Mouse (Mus musculus) lung, postnatal 4 days (tissue): ENCODE data around the gene Arf3.

Experiments
- DNase-seq, 2 experiments: peaks; one replicate each; pipeline ENCODE4 v3.0.0; 2021

The Arf3 gene

DNA sequence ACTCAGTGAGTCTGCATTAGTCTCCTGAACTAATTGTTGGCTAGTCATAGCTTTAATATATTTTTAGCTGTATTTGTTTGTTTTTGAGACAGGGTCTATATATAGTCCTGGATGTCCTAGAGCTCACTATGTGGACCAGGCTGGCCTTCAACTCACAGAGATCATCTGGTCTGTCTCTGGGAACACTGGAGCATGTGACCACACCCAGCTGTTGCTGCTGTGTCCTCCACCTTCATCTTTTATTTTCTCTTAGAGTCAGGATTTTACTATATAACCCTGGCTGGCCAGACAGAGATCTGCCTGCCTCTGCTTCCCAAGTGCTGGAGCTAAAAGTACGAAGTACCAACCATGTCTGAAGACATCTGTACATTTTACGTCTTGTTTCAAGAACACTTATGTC is 13.9 kb downstream of the Arf3 start:
- no peak for DNase-seq

DNA sequence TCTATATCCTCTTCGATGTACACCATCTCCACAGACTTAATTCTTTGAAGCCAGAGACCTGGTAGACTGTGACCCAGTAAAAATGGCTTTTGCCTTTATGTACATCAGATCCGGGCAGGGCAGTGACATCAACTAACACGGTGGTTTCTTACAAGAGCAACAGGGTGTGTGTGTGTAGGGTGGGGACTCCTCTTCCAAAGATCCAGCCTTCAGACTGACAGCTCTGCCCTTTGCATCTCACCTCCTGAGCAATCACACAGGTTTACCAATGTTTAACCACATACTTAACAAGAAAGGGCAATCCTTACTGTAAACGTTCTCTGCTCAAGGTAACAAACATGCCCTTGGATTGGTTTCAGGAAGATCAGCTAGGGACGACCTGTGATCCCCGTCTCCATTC is 15.7 kb downstream of the Arf3 start:
- no peak for DNase-seq

DNA sequence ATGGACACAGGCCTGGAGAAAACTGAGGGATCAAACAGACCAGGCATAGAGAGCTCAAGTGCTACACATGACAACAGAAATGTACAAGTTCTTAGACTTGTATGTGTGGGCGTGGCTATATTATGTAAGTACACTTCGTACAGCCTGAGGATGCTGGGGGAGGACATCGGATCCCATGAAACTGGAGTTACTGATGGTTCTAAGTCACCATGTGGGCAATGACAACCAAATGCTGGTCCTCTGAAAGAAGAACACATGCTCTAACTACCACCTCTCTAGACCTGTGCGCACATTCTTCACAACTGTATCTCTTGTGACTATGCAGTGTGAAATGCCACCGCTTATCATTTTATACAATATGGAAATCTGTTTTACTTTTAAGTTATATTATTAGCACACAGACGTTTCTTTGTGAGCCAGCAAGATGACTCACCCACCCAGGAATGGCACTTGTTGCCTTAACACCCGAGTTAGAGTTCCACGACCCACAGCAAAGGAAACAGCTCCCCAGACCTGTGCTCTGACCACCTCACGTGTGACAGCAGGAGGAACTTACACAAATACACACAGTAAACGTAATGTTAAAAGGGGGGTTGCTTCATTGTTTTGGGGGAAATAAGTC is 16.6 kb downstream of the Arf3 start:
- no peak for DNase-seq

DNA sequence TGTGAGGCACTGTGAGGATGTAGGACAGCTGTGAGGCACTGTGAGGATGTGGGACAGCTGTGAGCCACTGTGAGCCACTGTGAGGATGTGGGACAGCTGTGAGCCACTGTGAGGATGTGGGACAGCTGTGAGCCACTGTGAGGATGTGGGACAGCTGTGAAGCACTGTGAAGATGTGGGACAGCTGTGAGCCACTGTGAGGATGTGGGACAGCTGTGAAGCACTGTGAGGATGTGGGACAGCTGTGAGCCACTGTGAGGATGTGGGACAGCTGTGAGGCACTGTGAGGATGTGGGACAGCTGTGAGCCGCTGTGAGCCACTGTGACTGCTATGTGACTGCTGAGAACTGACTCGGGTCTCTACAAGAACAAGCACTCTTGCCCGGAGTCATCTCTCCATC is 19.2 kb downstream of the Arf3 start:
- DNase-seq, result peak; percentile 17 to 76

DNA sequence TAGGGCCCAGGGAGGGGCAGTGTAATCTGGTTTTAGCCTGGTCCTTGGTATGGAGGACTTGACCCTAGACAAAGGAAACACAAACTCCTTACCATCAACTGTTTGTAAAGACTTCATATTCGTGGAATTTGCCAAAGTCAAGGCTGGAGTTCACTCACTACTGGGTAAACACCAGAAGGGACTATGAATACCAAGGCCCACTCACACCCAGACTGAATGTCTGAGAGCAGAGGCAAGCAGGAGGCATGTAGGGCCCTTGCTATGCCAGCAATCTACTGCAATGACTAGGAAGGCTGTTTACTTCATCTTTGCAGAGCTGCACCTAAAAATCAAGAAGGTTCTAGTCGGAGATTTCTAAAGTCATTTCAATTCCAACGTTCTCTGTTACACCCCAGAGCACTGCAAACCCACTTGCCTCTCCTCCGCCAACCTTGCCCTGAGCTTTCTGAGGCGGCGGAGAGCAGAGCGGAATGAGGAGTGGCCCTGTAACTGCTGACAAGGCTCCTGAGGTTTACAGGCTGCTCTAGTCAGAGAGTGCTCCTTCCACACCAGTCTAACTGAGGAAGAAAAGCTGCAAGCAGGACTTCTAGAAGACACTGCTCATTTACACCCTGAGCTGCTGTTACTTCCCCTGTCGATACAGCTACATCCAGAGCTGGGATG is 20.1 kb downstream of the Arf3 start:
- DNase-seq, result peak in 1 of 2 experiments; percentile 58

DNA sequence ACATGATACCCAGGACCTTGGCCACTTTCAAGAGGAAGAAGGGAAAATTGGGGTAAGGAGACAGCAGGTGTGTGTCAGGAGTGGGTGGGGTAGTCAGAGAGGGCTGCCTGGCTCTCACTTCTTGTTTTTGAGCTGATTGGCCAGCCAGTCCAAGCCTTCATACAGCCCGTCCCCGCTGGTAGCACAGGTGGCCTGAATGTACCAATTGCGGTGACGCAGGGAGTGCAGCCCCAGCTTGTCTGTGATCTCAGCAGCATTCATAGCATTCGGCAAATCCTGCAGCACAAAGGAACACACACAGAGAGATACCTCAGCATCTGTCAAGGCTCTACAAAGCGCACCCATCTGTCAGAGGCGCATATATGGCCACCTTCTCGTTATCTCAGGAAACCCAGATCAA is 22.8 kb downstream of the Arf3 start:
- DNase-seq, result peak in 1 of 2 experiments; percentile 20

DNA sequence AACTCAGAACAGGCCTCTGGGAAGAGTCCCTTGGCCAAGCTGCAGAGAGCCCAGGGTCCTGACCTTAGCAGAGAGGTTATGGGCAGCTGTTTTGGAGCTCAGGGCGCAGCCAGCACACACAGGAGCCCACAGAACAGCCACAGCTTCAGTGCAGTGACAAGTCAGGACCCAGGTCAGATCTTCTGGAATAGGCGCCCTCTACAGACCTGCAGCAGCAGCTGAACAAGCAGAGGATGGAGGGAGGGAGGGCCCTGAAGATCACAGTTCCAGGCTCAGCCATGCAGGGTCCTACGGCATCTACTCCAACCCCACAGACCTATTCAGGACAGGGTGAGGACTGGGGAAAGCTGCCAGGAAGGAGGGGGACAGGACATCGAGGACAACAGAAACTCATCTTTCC is 24.2 kb downstream of the Arf3 start:
- DNase-seq, result no peak

DNA sequence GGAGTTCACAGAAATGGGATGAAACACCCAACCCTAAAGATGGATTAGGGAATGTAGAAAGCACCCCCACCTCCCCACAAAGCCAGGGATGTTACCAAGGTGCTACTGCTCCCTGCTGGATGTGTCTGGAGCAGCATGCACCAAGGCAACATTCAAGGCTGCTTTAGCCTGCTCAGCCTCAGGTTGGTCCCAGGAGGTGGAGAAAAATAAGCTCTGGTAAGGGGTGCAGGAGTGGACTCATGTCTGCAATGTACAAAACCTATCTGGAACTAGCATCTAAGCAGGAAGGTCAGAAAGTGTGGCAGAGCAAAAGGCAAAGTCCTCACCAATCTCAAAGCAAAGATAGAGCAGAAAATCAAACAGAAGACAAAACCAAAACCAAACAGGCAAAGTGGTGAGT is 25.1 kb downstream of the Arf3 start:
- DNase-seq, result peak; percentile 55 to 63

DNA sequence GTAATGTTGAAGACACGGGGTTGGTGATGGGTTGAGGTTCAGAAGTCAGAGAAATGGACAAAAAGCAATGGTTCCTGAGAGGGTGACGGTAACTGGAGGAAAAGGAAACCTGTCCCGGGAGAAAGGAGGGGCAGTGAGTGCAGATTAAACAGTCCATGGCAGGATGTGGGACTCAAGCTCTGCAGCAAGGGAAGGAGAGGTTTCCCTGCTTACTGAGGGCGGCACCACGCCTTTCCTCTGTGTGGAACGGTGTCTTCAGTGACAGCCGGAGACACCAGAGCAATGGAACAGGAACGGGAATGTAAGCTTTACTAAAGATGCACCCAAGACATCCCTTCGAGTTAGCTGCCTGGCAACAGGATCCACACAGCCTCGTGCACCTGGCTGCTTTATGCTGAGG is 26.5 kb downstream of the Arf3 start:
- peak in 1 of 2 experiments; percentile 60 for DNase-seq

DNA sequence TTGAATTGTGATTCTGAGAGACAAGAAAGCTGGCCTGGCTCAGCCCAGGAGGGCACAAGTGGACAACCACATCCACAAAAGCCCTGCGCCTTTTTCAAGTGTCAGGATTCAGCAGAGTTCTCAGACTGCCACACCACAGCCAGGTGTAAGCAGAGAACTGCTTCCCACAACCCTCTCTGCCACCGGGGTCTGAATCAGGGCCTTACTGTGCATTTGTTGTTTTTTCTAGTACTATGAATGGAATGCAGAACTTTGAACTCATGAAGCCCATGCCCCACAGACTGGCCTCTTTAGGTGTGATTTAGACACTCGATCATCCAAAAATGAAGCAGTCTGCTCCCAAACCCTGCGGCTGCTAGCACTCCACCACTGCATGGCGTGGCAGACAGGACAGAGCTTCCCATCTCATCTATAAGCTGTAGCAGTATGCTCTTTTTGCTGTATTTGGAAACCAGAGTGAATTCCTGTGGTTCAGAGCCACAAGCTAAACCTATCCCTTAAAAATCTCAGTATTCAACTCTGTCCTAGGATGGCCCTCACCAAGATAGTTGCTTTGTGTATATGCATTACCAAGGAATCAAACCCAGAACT is 28.9 kb downstream of the Arf3 start:
- DNase-seq, result no peak

DNA sequence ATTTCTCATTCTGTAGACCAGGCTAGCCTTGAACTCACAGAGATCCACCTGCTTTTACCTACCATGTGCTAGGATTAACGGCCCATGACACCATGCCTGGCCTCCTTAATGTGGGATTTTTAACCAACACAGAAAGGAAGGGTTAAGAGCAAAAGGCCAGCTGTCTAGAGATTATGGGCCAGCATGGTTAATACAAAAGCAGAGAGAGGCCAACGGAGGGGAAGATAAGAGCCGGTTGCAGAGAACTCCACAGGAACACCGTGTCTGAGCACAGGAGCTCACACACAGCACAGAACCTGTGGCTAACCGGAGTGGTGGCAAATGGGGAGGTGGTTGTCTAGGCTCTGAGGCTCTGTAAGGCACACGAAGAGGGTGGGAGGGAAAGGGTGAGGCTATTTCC is 29.6 kb downstream of the Arf3 start:
- DNase-seq, result no peak

DNA sequence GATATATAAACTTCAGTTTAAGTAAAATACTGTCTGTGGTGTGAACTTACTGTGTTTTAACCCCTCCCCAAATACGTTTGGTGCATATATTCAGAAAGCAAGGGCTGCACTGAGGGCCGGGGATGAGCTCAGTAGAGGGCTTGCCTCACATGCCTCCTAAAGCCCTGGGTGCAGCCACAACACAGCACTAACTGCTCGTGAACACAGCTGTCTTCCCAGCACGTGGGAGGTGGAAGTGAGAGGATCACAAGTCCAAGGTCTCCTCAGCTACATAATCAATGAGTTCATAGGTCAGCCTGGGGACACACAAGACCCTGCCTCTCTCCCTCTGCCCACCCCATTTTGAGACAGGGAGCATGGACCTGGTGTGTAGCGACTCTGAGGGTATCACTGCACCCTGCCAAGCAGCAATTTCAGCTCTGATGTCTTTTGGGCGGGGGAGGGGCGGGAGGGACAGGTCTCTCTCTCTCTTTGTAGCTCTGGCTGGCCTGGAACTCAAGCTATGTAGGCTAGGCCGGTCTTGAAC is 30.9 kb downstream of the Arf3 start:
- no peak for DNase-seq

DNA sequence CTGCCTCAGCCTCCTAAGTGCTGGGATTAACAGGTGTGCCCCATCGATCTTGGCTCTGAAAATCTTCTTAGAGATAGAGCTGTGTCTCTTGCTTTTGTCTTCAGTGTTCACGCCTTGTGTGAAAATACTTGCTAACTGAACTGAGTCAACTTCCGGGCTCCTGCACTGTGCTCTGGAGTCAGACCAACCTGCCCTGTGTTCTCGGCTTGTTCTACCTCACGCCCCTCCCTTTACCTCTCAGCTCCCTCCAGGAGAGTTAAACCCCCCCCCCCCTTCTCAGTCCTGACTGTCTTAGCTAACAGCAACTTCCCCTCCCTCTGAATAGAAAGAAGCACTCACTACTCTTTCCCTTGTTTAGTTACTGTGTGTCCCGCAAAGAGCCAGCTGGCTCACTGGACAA is 32.2 kb downstream of the Arf3 start:
- DNase-seq, result no peak

DNA sequence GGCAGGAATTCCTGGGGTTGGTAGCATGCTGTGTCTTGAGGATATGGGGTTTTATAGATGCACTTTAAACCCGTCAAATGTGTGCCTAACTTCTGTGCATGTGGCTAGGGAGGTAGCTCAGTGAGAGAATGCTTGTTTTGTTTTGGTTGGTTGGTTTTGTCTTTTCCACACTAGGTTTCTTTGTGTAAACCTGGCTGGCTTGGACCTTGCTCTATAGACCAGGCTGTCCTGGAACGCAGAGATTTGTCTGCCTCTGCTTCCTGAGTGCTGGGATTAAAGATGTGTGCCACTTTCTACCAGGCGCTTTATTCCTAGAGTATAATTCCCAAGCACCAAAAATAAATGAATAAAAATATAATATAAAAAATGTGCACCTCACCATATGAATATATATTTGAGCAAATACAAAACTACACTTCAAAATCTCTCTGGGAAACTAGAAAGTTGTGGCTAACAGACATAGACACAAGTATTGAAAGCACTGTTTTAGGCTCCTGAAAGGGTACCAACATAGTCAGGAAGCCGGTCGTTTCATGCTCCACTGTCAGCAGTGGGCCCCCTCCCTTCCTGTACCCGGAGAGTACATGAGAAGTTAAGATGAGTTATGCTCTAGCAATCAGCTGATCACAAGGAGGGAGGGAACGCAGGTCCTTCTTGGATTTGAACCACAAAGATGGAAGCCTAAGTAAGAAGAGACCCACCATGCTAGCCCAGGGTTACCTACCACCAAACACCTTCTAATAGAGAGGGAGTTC is 33.0 kb downstream of the Arf3 start:
- DNase-seq, result no peak

DNA sequence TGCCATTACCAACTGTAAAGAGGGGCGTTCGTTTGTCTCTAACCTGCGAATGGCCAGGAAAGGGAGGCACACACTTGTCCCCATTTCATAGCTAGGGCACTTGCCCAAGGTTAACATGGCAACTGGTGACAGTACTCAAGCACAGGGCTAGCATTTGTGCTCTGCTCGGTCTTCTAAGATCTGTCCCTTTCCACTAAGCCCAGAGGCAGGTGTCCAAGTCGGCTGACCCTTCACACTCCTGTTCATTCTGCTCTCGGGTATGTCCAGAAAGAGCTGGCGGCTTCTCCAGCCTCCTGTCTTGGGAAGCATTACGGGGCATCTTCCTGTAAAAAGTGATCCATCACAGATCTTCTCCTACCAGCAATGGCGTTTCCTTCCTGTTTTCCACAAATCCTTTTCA is 34.6 kb downstream of the Arf3 start:
- no peak for DNase-seq

DNA sequence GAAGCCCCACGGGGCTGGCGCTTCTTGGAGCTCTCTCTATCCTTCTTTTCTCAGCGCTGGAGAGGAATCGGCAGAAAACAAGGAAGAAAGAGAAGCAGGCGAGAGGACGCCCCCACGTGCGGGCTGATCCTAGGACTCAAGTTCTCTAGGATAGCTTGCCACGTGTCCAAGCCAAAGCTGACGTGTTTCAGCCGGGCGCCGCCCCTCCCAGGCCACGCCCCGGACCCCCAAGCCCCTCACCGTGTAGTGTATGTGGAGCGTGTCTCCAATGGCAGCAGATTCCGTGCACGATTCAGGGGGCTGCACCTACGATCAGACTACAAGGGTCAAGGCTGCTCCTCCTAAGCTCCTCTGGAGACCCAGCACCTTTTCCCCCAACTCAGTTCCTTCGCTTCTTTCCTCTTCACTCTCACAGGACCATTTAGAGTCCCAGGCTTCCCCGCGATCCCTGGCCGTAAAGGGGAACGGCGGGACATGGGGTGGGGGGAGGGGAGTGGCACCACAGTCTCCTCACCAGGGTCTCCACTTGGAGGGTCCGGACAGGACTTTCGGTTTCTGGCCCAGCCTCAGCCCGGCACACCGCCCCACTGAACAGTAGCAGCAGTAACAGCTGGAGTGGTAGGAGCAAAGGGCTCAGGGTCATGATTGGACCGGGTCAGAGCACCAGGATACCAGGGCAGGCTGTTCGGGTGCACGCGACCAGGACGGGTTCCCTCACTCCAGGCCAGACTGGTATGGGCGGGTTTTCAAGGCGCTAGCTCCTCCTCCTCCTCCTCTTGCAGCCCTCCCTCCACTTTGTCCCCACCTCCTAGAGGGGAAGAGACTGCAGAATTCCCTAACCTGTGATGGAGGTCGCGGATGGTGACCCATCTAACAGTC is 35.3 kb downstream of the Arf3 start, which contains the start of gene Fkbp11:
Fkbp11 (minus strand) TSS at position 756 of the 879 bp plus-strand sequence.
- peak; percentile 74 to 76 for DNase-seq

DNA sequence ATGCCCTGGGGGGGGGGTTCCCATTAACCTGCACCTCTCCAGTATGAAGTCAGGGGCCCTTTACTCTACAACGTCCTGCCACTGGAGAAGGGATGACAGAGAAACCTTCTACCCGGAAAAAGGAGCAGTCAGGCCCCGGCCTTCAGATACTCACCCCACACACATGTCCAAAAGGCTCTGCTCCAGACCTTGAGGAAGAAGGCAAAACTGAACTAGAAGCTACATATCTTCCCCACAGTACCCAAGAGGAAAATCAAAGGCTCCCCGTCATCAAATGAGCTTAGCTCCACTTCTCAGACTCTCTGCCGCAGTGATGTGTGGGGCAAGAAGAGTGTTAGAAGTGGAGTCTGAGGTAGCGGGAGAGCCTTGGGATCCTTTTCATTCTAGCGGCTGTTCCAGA is 36.3 kb downstream of the Arf3 start:
- peak in 1 of 2 experiments; percentile 10 for DNase-seq

DNA sequence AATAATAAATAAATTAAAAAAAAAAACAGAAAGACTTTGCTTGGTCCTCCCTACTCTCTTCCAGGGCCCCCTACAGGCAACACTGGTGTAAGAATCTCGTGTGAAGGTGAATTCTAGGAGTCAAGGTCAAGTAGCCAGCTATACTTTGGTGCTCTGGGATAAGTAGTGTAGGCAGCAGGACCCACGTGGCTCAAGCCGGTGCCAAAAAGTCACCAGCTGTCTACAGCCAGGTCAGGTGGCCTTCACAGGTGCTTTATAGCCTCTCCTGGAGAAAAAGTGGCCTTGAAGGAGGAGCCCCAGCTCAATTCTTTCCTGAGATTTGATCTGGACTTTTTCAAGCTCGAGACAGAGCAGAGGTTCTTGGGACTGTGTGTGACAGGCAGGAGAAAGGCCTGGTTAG is 36.9 kb downstream of the Arf3 start:
- DNase-seq, result peak in 1 of 2 experiments; percentile 20

DNA sequence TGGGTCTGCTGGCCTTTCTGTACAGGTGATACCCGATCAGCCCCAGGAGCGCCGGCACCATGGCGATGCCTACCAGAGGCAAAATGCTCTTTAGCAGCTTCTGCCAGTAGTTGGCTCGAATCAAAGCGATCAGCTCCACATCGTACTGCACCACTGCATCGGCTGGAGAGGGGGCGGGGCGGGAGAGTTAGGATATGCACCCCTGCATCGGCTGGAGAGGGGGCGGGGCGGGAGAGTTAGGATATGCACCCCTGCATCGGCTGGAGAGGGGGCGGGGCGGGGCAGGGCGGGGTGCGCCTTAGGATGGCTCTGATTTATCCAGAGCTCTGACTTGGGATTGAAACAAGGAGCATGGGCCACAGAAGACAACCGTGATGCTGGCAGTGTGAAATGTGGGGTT is 38.6 kb downstream of the Arf3 start:
- peak in 1 of 2 experiments; percentile 38 for DNase-seq

DNA sequence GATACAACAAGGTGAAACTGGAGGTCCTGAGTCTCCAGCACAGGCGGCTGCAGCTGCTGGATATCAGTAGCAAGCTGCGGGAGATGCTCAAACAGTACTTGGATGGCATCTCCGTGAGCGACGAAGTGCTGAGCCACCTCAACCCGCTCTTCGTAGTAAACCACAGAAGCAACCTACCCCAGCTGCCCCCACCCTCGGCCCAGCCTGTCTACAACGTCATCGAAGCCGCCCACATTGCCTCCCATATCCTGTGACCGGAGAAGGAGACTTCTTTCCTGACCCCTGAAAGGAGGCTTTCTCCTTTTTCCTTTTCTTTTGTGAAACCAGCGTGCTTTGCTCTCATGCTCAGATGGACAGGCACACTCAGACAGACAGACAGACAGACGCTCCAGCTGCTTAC is 40.2 kb downstream of the Arf3 start:
- peak; percentile 40 for DNase-seq

DNA sequence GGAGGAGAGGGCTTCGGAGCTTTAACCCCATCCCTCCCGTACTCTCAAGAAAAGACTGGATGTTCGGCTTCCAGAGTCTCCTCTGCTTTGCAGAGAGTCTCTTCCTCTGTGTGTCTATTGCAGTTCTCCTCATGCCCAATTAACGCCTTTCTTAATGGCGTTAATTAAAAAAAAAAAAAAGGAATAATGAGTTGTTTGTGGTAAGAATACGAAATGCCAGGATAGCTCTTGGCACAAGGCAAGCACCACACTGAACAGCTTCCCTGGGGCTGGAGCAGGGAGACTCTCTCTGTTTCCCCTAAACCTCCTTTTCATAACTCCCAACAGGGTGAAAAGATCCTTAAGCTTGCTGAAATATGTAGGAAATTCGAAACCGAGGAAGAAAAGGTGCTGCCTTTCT is 40.8 kb downstream of the Arf3 start:
- no peak for DNase-seq

DNA sequence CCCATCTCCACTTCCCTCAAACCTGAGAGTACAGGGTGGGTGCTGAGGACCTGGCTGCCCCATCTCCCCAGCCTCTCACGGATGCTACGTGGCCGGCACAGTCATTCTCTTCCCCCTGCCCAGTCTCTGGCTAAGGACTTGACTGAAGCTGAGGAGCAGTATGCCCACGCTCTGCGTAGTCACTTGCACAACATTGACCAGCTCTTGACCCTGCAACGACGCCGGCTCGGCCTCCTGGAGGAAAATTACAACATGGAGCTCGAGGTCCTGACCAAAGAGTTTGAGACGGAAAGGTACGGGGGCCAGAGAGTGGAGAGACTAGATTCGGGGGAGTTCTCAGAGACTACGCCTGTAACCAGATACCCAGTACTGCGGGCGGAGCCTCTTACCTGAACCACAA is 45.7 kb downstream of the Arf3 start:
- DNase-seq, result peak in 1 of 2 experiments; percentile 30
